Mouse (Mus musculus): ENCODE measurements around the gene Galnt6.

GRCm38 (mm10) chr15:100775189-100776166 lies 46.3 kb upstream of the Galnt6 start:
- TF ChIP-seq CTCF (IDR thresholded peaks at IDR 0.05; ENCODE audit: low read depth) (no peak), EP300 (IDR thresholded peaks at IDR 0.05; ENCODE audit: low read depth) (no peak)

All from liver, postnatal 0 days (tissue).